Mouse (Mus musculus): ENCODE measurements around the gene Snap29.
A peak's percentile ranks its signal among the peaks of the same experiment; 100 is the strongest.

DNA sequence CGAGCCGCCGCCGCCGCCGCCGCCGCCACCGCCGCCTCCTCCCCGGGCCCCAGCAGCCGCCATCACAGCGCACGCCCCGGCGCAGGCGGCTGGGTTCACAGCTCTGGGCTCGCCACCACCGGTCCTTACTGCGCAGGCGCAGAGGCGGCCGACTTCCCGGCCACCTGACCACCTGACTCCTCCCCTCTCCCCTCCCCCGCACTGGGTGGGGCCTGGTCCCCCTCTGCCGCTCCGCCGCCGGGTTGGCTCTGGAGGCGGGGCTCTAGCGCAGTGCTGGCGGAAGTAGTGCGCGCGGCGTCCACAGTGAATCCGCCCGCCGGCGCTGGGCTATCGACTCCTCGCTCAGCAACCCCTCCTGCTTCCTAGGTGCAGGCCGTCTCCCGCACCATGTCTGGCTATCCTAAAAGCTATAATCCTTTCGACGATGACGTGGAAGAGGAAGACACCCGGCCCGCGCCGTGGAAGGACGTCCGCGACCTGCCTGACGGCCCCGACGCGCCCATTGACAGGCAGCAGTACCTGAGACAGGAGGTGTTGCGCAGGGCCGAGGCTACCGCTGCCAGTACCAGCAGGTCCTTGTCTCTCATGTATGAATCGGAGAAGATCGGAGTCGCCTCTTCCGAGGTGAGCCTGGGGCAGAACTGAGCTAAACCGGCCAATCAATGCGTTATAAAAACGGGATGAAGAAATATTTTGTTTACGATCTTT is at the start of gene Snap29, which contains the start of gene Pi4ka:
- TF ChIP-seq MAZ (IDR thresholded peaks at IDR 0.05; ENCODE audit: low read depth, low read length) (peak; percentile 97), POLR2A (IDR thresholded peaks at IDR 0.05; ENCODE audit: low read depth, low read length) (peak; percentile 87), MAX (IDR thresholded peaks at IDR 0.05; ENCODE audit: low read length) (peak; percentile 79), CTCF (conservative IDR thresholded peaks at IDR 0.05 in 1 of 2, IDR thresholded peaks at IDR 0.05 in 1 of 2; ENCODE audit: low read depth in 2 of 2, low read length in 2 of 2) (no peak), SIN3A (IDR thresholded peaks at IDR 0.05; ENCODE audit: low read length) (no peak; the same call in none of the 2 replicates), HCFC1 (IDR thresholded peaks at IDR 0.05; ENCODE audit: low read depth, low read length) (peak; percentile 84), USF1 (IDR thresholded peaks at IDR 0.05; ENCODE audit: low read depth, low read length) (peak; percentile 94), TCF12 (IDR thresholded peaks at IDR 0.05; ENCODE audit: low read depth, low read length) (peak; percentile 88), NRF1 (IDR thresholded peaks at IDR 0.05; ENCODE audit: low read depth, low read length) (peak; percentile 92), NELFE (IDR thresholded peaks at IDR 0.05; ENCODE audit: low read depth, low read length) (peak; percentile 80), ZMIZ1 (IDR thresholded peaks at IDR 0.05; ENCODE audit: low read depth, low read length) (peak; percentile 66)
